Mouse (Mus musculus): ENCODE data around the gene Sppl3. TPM values are rescaled to one million over a fixed set of nuclear protein-coding genes. Genes with fewer than 3 reads are reported as not detected.
"Not testable (repeated sequence)": the region's sequence is repeated elsewhere in the genome, so short reads cannot be mapped to it uniquely, and the experiment has no call there.

The Sppl3 gene
- polyA plus RNA-seq, 1 experiment from 2014 or later, result 11.5 TPM

- Histone ChIP-seq H3K4me3 (no peak overlapping the region), H3K4me1 (no peaks in the 10 kb centered on the region), H3K36me3 (peaks cover 23% of the 10 kb centered on the region), H3K27me3 (ENCODE audit: low read depth, poor library complexity, severe bottlenecking) (no peaks in the 10 kb centered on the region), H3K27ac (replicated peaks) (0 out of 2 replicates have a peak overlapping the region, but pooled peaks have one; percentile 17), H3K9me3 (replicated peaks) (no peaks in the 10 kb centered on the region)
- DNase-seq (ENCODE audit: low spot score), result no peak
- 97% methylated on average over 11 of the region's 11 CpGs for WGBS
Observed at GRCm38 (mm10) chr5:115071096-115071901, 60.4 kb downstream of the Sppl3 start.

GRCm38 (mm10) chr5:115072143-115072542, 61.2 kb downstream of the Sppl3 start:
- no peak for DNase-seq (ENCODE audit: low spot score)
- Histone ChIP-seq H3K4me1 (no peaks in the 10 kb centered on the region), H3K27ac (replicated peaks) (0 out of 2 replicates have a peak overlapping the region, but pooled peaks have one; percentile 17), H3K36me3 (peaks cover 23% of the 10 kb centered on the region), H3K4me3 (no peak overlapping the region), H3K9me3 (replicated peaks) (no peaks in the 10 kb centered on the region), H3K27me3 (ENCODE audit: low read depth, poor library complexity, severe bottlenecking) (no peaks in the 10 kb centered on the region)
- whole genome bisulfite sequencing, result 93% methylated on average over 7 of the region's 7 CpGs

GRCm38 (mm10) chr5:115073306-115073705, 62.4 kb downstream of the Sppl3 start:
- not testable (repeated sequence) for H3K4me3 ChIP-seq; H3K27ac ChIP-seq (replicated peaks); H3K4me1 ChIP-seq; DNase-seq (ENCODE audit: low spot score); H3K27me3 ChIP-seq (ENCODE audit: low read depth, poor library complexity, severe bottlenecking); H3K9me3 ChIP-seq (replicated peaks)
- WGBS, result 88% methylated on average over 8 of the region's 8 CpGs
- H3K36me3 ChIP-seq, result peaks cover 35% of the 10 kb centered on the region

- no peaks in the 10 kb centered on the region for H3K27me3 ChIP-seq (ENCODE audit: low read depth, poor library complexity, severe bottlenecking)
- no peak for DNase-seq (ENCODE audit: low spot score)
- peaks cover 36% of the 10 kb centered on the region for H3K36me3 ChIP-seq
- no peak overlapping the region for H3K4me3 ChIP-seq
- no peak overlapping the region for H3K27ac ChIP-seq (replicated peaks)
- no peaks in the 10 kb centered on the region for H3K4me1 ChIP-seq
- 89% methylated on average over 4 of the region's 4 CpGs for WGBS
- no peaks in the 10 kb centered on the region for H3K9me3 ChIP-seq (replicated peaks)
Observed at GRCm38 (mm10) chr5:115074749-115075148, 63.8 kb downstream of the Sppl3 start.

- H3K27me3 ChIP-seq (ENCODE audit: low read depth, poor library complexity, severe bottlenecking), result no peaks in the 10 kb centered on the region
- 63% methylated on average over 5 of the region's 5 CpGs for WGBS
- no peak overlapping the region for H3K4me3 ChIP-seq
- H3K9me3 ChIP-seq (replicated peaks), result no peaks in the 10 kb centered on the region
- no peaks in the 10 kb centered on the region for H3K4me1 ChIP-seq
- H3K27ac ChIP-seq (replicated peaks), result no peak overlapping the region
- DNase-seq (ENCODE audit: low spot score), result peak; percentile 62
- H3K36me3 ChIP-seq, result peaks cover 44% of the 10 kb centered on the region
Observed at GRCm38 (mm10) chr5:115076144-115076901, 65.4 kb downstream of the Sppl3 start.

- Histone ChIP-seq H3K27me3 (ENCODE audit: low read depth, poor library complexity, severe bottlenecking) (no peaks in the 10 kb centered on the region), H3K9me3 (replicated peaks) (no peaks in the 10 kb centered on the region), H3K27ac (replicated peaks) (no peak overlapping the region), H3K4me1 (no peaks in the 10 kb centered on the region), H3K4me3 (no peak overlapping the region), H3K36me3 (peaks cover 73% of the 10 kb centered on the region)
- 93% methylated on average over 5 of the region's 5 CpGs for WGBS
- no peak for DNase-seq (ENCODE audit: low spot score)
Observed at GRCm38 (mm10) chr5:115081636-115082035, 70.7 kb downstream of the Sppl3 start.

GRCm38 (mm10) chr5:115083492-115083891, 72.6 kb downstream of the Sppl3 start:
- no peak overlapping the region for H3K27ac ChIP-seq (replicated peaks)
- WGBS, result 93% methylated on average over 6 of the region's 6 CpGs
- no peaks in the 10 kb centered on the region for H3K4me1 ChIP-seq
- peaks cover 78% of the 10 kb centered on the region for H3K36me3 ChIP-seq
- H3K4me3 ChIP-seq, result no peak overlapping the region
- no peak for DNase-seq (ENCODE audit: low spot score)
- H3K9me3 ChIP-seq (replicated peaks), result no peaks in the 10 kb centered on the region
- no peaks in the 10 kb centered on the region for H3K27me3 ChIP-seq (ENCODE audit: low read depth, poor library complexity, severe bottlenecking)

- Histone ChIP-seq H3K27ac (replicated peaks) (no peak overlapping the region), H3K4me1 (no peaks in the 10 kb centered on the region), H3K36me3 (peaks cover 98% of the 10 kb centered on the region), H3K4me3 (no peak overlapping the region), H3K27me3 (ENCODE audit: low read depth, poor library complexity, severe bottlenecking) (no peaks in the 10 kb centered on the region), H3K9me3 (replicated peaks) (no peaks in the 10 kb centered on the region; the same call in none of the 2 replicates)
- WGBS, result 97% methylated on average over 2 of the region's 2 CpGs
- DNase-seq (ENCODE audit: low spot score), result no peak
Observed at GRCm38 (mm10) chr5:115085675-115086074, 74.7 kb downstream of the Sppl3 start.

GRCm38 (mm10) chr5:115089592-115090268, 78.8 kb downstream of the Sppl3 start:
- 94% methylated on average over 5 of the region's 5 CpGs for WGBS
- H3K36me3 ChIP-seq, result peaks cover 99% of the 10 kb centered on the region
- no peaks in the 10 kb centered on the region for H3K27me3 ChIP-seq (ENCODE audit: low read depth, poor library complexity, severe bottlenecking)
- H3K4me3 ChIP-seq, result no peak overlapping the region
- no peak for DNase-seq (ENCODE audit: low spot score)
- no peak overlapping the region for H3K27ac ChIP-seq (replicated peaks)
- no peaks in the 10 kb centered on the region; the same call in none of the 2 replicates for H3K9me3 ChIP-seq (replicated peaks)
- no peaks in the 10 kb centered on the region for H3K4me1 ChIP-seq

- 87% methylated on average over 3 of the region's 3 CpGs for WGBS
- Histone ChIP-seq H3K27me3 (ENCODE audit: low read depth, poor library complexity, severe bottlenecking) (no peaks in the 10 kb centered on the region), H3K4me3 (no peak overlapping the region), H3K4me1 (no peaks in the 10 kb centered on the region), H3K27ac (replicated peaks) (no peak overlapping the region), H3K36me3 (peaks cover 99% of the 10 kb centered on the region), H3K9me3 (replicated peaks) (no peaks in the 10 kb centered on the region; the same call in none of the 2 replicates)
- DNase-seq (ENCODE audit: low spot score), result no peak
Observed at GRCm38 (mm10) chr5:115091015-115091414, 80.1 kb downstream of the Sppl3 start.

- Histone ChIP-seq H3K4me3 (no peak overlapping the region), H3K4me1 (no peaks in the 10 kb centered on the region), H3K36me3 (peaks cover 99% of the 10 kb centered on the region), H3K27me3 (ENCODE audit: low read depth, poor library complexity, severe bottlenecking) (no peaks in the 10 kb centered on the region), H3K27ac (replicated peaks) (no peak overlapping the region), H3K9me3 (replicated peaks) (no peaks in the 10 kb centered on the region; the same call in none of the 2 replicates)
- DNase-seq (ENCODE audit: low spot score), result no peak
- 86% methylated on average over 6 of the region's 6 CpGs for WGBS
Observed at GRCm38 (mm10) chr5:115091776-115092175, 80.8 kb downstream of the Sppl3 start.

GRCm38 (mm10) chr5:115098195-115098594, 87.3 kb downstream of the Sppl3 start, which contains the start of gene Gm10401:
TSS of gene Gm10401 (minus strand) at chr5:115098295.
- Histone ChIP-seq H3K4me3 (no peak within 1 kb of the TSS), H3K27ac (replicated peaks) (no peak within 1 kb of the TSS), H3K36me3 (peaks cover 90% of the 10 kb centered on the region), H3K27me3 (ENCODE audit: low read depth, poor library complexity, severe bottlenecking) (no peaks in the 10 kb centered on the region), H3K4me1 (no peaks in the 10 kb centered on the region), H3K9me3 (replicated peaks) (no peaks in the 10 kb centered on the region)
- DNase-seq (ENCODE audit: low spot score), result no peak
- WGBS, result 95% methylated on average over 8 of the region's 8 CpGs

All from midbrain, embryonic 10.5 days (tissue).